Mouse (Mus musculus): ENCODE results near the gene Peli2. TPM values are rescaled to one million over a fixed set of nuclear protein-coding genes. Genes with fewer than 3 reads are reported as not detected.

The Peli2 gene
- polyA plus RNA-seq, 1 experiment from 2014 or later = 11.0 TPM

- no peak overlapping the region for H3K27ac ChIP-seq
- WGBS (ENCODE audit: missing documents) = 90% methylated on average over 2 of the region's 2 CpGs
- H3K4me3 ChIP-seq (ENCODE audit: inconsistent target) = no peak overlapping the region
- H3K36me3 ChIP-seq (ENCODE audit: inconsistent target) = no peaks in the 10 kb centered on the region
- H3K79me2 ChIP-seq (ENCODE audit: inconsistent target) = peaks cover 31% of the 10 kb centered on the region; the same call in 1 of the 2 replicates
Measured at GRCm38 (mm10) chr14:48151554-48151953, 30.9 kb downstream of the Peli2 start.

GRCm38 (mm10) chr14:48153064-48153463, 32.4 kb downstream of the Peli2 start:
- H3K4me3 ChIP-seq (ENCODE audit: inconsistent target) = no peak overlapping the region
- 100% methylated on average over 2 of the region's 2 CpGs for WGBS (ENCODE audit: missing documents)

GRCm38 (mm10) chr14:48153865-48154511, 33.4 kb downstream of the Peli2 start:
- no peaks in the 10 kb centered on the region for H3K36me3 ChIP-seq (ENCODE audit: inconsistent target)
- H3K79me2 ChIP-seq (ENCODE audit: inconsistent target) = peaks cover 19% of the 10 kb centered on the region; the same call in 1 of the 2 replicates
- H3K27ac ChIP-seq = no peak overlapping the region
- WGBS (ENCODE audit: missing documents) = 96% methylated on average over 4 of the region's 5 CpGs
- H3K4me3 ChIP-seq (ENCODE audit: inconsistent target) = no peak overlapping the region

More at GRCm38 (mm10) chr14:48153064-48153463, 32.4 kb downstream of the Peli2 start:
- H3K79me2 ChIP-seq (ENCODE audit: inconsistent target) = peaks cover 20% of the 10 kb centered on the region; the same call in 1 of the 2 replicates
- no peak overlapping the region for H3K27ac ChIP-seq
- no peaks in the 10 kb centered on the region for H3K36me3 ChIP-seq (ENCODE audit: inconsistent target)

GRCm38 (mm10) chr14:48154641-48155040, 34.0 kb downstream of the Peli2 start:
- WGBS (ENCODE audit: missing documents) = 99% methylated on average over 8 of the region's 8 CpGs
- H3K27ac ChIP-seq = no peak overlapping the region
- H3K79me2 ChIP-seq (ENCODE audit: inconsistent target) = peaks cover 19% of the 10 kb centered on the region; the same call in 1 of the 2 replicates
- H3K4me3 ChIP-seq (ENCODE audit: inconsistent target) = no peak overlapping the region
- H3K36me3 ChIP-seq (ENCODE audit: inconsistent target) = no peaks in the 10 kb centered on the region

- Histone ChIP-seq H3K27ac (no peak overlapping the region), H3K36me3 (ENCODE audit: inconsistent target) (no peaks in the 10 kb centered on the region), H3K79me2 (ENCODE audit: inconsistent target) (peaks cover 19% of the 10 kb centered on the region; the same call in 1 of the 2 replicates), H3K4me3 (ENCODE audit: inconsistent target) (no peak overlapping the region)
- WGBS (ENCODE audit: missing documents) = 91% methylated on average over 13 of the region's 13 CpGs
Measured at GRCm38 (mm10) chr14:48155153-48155552, 34.5 kb downstream of the Peli2 start.

- H3K79me2 ChIP-seq (ENCODE audit: inconsistent target) = peaks cover 7% of the 10 kb centered on the region; the same call in 1 of the 2 replicates
- H3K4me3 ChIP-seq (ENCODE audit: inconsistent target) = no peak overlapping the region
- no peak overlapping the region for H3K27ac ChIP-seq
- no peaks in the 10 kb centered on the region for H3K36me3 ChIP-seq (ENCODE audit: inconsistent target)
- 90% methylated on average over 3 of the region's 3 CpGs for WGBS (ENCODE audit: missing documents)
Measured at GRCm38 (mm10) chr14:48157085-48157484, 36.5 kb downstream of the Peli2 start.

- H3K79me2 ChIP-seq (ENCODE audit: inconsistent target) = peaks cover 7% of the 10 kb centered on the region; the same call in 1 of the 2 replicates
- no peak overlapping the region for H3K4me3 ChIP-seq (ENCODE audit: inconsistent target)
- no peak overlapping the region for H3K27ac ChIP-seq
- H3K36me3 ChIP-seq (ENCODE audit: inconsistent target) = no peaks in the 10 kb centered on the region
- 85% methylated on average over 8 of the region's 8 CpGs for WGBS (ENCODE audit: missing documents)
Measured at GRCm38 (mm10) chr14:48157835-48158234, 37.2 kb downstream of the Peli2 start.

- 90% methylated on average over 3 of the region's 3 CpGs for WGBS (ENCODE audit: missing documents)
- Histone ChIP-seq H3K79me2 (ENCODE audit: inconsistent target) (peaks cover 4% of the 10 kb centered on the region; the same call in 1 of the 2 replicates), H3K36me3 (ENCODE audit: inconsistent target) (no peaks in the 10 kb centered on the region), H3K27ac (no peak overlapping the region), H3K4me3 (ENCODE audit: inconsistent target) (no peak overlapping the region)
Measured at GRCm38 (mm10) chr14:48159401-48159800, 38.8 kb downstream of the Peli2 start.

- Histone ChIP-seq H3K36me3 (ENCODE audit: inconsistent target) (no peaks in the 10 kb centered on the region), H3K79me2 (ENCODE audit: inconsistent target) (peaks cover 6% of the 10 kb centered on the region; the same call in 1 of the 2 replicates), H3K4me3 (ENCODE audit: inconsistent target) (no peak overlapping the region), H3K27ac (no peak overlapping the region)
- 95% methylated on average over 14 of the region's 14 CpGs for WGBS (ENCODE audit: missing documents)
Measured at GRCm38 (mm10) chr14:48162446-48162845, 41.8 kb downstream of the Peli2 start.

GRCm38 (mm10) chr14:48164917-48165316, 44.3 kb downstream of the Peli2 start:
- 91% methylated on average over 8 of the region's 8 CpGs for WGBS (ENCODE audit: missing documents)
- Histone ChIP-seq H3K4me3 (ENCODE audit: inconsistent target) (no peak overlapping the region), H3K27ac (no peak overlapping the region), H3K79me2 (ENCODE audit: inconsistent target) (peaks cover 6% of the 10 kb centered on the region; the same call in 1 of the 2 replicates), H3K36me3 (ENCODE audit: inconsistent target) (no peaks in the 10 kb centered on the region)

- 94% methylated on average over 7 of the region's 9 CpGs for WGBS (ENCODE audit: missing documents)
- peaks cover 6% of the 10 kb centered on the region; the same call in 1 of the 2 replicates for H3K79me2 ChIP-seq (ENCODE audit: inconsistent target)
Measured at GRCm38 (mm10) chr14:48166396-48166795, 45.8 kb downstream of the Peli2 start.

GRCm38 (mm10) chr14:48167020-48167419, 46.4 kb downstream of the Peli2 start:
- no peaks in the 10 kb centered on the region for H3K36me3 ChIP-seq (ENCODE audit: inconsistent target)
- H3K79me2 ChIP-seq (ENCODE audit: inconsistent target) = peaks cover 6% of the 10 kb centered on the region; the same call in 1 of the 2 replicates
- no peak overlapping the region for H3K27ac ChIP-seq
- H3K4me3 ChIP-seq (ENCODE audit: inconsistent target) = no peak overlapping the region
- 91% methylated on average over 3 of the region's 3 CpGs for WGBS (ENCODE audit: missing documents)

More at GRCm38 (mm10) chr14:48166396-48166795, 45.8 kb downstream of the Peli2 start:
- no peaks in the 10 kb centered on the region for H3K36me3 ChIP-seq (ENCODE audit: inconsistent target)
- no peak overlapping the region for H3K27ac ChIP-seq
- no peak overlapping the region for H3K4me3 ChIP-seq (ENCODE audit: inconsistent target)

GRCm38 (mm10) chr14:48168116-48168515, 47.5 kb downstream of the Peli2 start:
- Histone ChIP-seq H3K36me3 (ENCODE audit: inconsistent target) (no peaks in the 10 kb centered on the region), H3K4me3 (ENCODE audit: inconsistent target) (no peak overlapping the region), H3K79me2 (ENCODE audit: inconsistent target) (peaks cover 6% of the 10 kb centered on the region; the same call in 1 of the 2 replicates), H3K27ac (no peak overlapping the region)
- WGBS (ENCODE audit: missing documents) = 95% methylated on average over 6 of the region's 6 CpGs

- peaks cover 4% of the 10 kb centered on the region; the same call in 1 of the 2 replicates for H3K79me2 ChIP-seq (ENCODE audit: inconsistent target)
- WGBS (ENCODE audit: missing documents) = 76% methylated on average over 7 of the region's 7 CpGs
- H3K36me3 ChIP-seq (ENCODE audit: inconsistent target) = no peaks in the 10 kb centered on the region
- H3K27ac ChIP-seq = no peak overlapping the region
- H3K4me3 ChIP-seq (ENCODE audit: inconsistent target) = no peak overlapping the region
Measured at GRCm38 (mm10) chr14:48169970-48170369, 49.3 kb downstream of the Peli2 start.

- Histone ChIP-seq H3K27ac (no peak overlapping the region), H3K36me3 (ENCODE audit: inconsistent target) (no peaks in the 10 kb centered on the region), H3K79me2 (ENCODE audit: inconsistent target) (no peaks in the 10 kb centered on the region; the same call in 1 of the 2 replicates), H3K4me3 (ENCODE audit: inconsistent target) (no peak overlapping the region)
- 97% methylated on average over 12 of the region's 12 CpGs for WGBS (ENCODE audit: missing documents)
Measured at GRCm38 (mm10) chr14:48171268-48171667, 50.6 kb downstream of the Peli2 start.

All from macrophage (primary cell).